Mouse (Mus musculus): ENCODE data around the gene Iqch.

Iqch gene

DNA sequence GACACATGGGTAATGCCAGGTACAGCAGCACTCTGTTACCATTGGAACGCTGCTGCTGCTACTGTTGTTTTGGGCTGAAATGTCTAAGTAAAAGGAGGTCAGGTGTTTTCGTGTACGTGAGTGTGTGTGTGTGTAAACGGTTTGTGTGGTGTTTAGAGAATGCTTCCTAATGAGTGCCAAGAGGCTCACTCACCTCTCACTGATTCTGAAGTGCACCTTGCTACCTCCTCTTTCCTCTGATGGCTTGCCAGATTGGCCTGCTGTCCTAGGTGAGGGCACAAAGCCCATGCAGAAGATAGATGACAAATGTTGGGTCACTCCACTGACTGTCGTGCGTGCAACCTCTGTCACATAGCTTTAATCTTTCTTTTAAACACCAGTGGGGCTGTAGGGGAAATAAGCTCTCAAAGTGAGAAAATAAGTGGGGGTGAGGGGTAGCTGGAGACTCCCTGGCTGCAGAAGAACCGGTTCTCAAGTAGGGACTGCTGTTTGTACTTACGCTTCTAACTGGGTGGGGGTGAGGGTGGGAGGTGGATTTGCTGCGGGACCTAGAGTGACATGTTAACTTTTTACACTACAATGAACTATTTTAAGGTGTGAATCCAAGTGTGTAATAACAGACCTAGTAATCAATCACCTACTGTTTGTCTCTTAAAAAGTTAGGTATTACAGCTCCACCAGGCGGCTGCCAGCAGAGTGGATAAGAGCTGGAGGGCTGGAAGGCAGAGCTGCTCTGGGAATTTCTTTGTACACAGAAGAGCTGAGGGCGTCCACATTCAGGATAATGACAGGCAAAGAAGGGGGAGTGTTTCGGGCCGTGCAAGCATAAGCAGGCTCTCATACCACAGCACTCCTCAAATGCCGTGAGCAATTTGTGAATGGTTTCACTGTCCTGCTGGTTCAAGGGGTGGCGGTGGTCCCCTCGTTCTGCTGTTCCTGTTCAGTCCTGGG lies 10.5 kb upstream of the Iqch start:
- no peak for DNase-seq (ENCODE audit: low spot score in 2 of 2)

DNA sequence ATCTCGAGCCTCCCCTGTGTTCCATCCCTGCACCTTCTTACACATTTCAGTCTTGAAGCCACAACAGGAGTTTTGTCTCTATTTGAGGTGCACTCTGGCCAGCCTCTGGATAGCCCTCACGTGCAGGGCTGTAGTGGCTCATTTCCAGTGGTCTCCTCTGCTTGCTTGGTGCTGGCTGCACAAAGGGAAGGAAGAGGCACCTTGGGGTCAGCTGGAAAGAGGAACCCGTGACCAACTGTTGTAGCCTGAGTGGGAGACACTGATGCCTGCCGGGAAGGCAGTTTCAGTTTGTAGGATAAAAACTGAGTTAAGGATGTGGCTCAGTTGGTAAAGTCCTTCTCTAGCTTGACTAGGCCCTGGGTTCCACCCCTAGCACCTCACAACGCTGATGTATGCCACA lies 9.7 kb upstream of the Iqch start:
- DNase-seq (ENCODE audit: low spot score in 2 of 2), result no peak

DNA sequence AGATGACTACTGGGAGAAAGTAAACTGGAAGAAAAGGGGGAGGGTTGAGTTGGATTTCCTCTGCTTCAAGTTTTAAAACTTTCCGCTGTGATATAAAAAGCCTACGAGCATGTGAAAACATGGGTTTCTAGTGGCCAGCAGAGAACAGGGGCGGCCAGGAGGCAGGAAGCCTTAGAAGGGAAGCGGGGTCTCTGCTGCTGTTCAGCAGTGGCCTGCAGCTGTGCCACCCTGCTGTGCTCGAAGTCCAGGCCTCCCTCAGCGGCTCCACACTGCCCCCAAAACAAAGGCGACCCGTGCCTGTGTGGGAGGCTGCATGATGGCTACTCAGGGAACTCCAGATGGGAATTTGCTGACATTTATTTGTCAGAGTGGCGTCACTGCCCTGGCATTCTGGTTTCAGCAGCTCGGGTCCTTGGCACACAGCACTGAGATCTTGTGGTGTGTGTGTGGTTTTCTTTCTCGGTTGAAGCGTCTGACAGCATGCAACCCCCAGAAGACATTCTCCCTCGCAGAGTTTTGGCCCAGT lies 8.6 kb upstream of the Iqch start:
- DNase-seq (ENCODE audit: low spot score in 2 of 2), result peak in 1 of 2 experiments; percentile 37

DNA sequence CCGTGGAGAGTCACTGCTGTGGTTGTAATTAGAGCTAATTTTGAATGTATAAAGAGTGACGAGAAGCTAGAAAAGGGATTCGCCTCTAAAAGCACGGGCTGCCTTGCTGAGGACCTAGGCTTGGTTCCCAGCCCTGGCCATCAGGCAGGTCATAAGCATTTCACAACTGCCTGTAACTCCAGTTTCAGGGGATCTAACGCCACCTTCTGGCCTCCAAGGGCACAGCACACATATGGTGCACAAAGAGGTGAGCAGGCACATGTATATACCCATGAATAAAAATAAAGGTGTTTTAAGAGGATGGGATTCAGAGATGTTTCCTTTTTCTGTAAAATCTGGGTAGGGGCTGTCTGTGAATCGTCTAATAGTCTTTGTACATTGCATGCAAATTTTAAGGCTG lies 7.9 kb upstream of the Iqch start:
- no peak for DNase-seq (ENCODE audit: low spot score in 2 of 2)

GRCm38 (mm10) chr9:63609776-63610175 lies 7.5 kb upstream of the Iqch start:
- no peak for DNase-seq (ENCODE audit: low spot score in 2 of 2)

DNA sequence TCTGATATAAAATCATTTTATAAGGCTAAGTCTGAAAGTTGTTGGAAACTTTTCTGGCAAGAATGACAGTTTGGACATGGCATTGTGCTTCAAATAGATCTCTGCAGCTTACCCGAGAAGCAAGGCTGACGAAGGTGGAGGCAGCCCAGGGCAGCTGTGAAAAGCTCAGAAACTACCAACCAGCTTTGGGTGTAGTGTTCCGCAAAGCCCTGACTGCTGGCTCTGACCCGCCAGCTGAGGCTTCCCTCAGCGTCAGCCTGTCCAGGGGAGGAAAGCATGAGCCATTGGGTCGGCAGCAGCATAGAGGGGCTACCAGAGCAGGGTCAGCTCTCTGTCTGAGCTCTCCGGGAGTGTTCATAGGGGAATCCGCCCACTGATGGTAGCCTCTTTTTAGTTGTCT lies 7.0 kb upstream of the Iqch start:
- no peak for DNase-seq (ENCODE audit: low spot score in 2 of 2)

- no peak for DNase-seq (ENCODE audit: low spot score in 2 of 2)
Observed at GRCm38 (mm10) chr9:63608006-63608405, 5.7 kb upstream of the Iqch start.

- no peak for DNase-seq (ENCODE audit: low spot score in 2 of 2)
Observed at GRCm38 (mm10) chr9:63606594-63606993, 4.3 kb upstream of the Iqch start.

DNA sequence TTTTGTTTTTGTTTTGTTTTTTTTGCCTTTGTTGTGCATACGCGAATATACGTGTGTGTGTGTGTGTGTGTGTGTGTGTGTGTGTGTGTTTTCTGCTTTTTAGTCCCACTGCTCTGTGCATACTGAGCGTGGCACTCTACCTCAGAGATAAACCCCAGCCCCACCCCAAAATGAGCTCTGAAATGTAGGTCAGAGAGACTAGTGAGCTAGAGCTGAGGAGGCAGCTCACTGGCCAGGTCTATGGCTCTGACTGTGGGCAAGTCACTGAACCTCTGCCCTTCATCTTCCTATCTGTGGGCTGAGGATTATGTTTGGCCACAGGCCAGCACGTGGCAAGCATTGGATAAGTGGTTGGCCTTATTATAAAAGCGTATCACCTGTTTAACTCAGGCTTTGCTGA lies 1.6 kb upstream of the Iqch start:
- DNase-seq (ENCODE audit: low spot score in 2 of 2), result no peak

DNA sequence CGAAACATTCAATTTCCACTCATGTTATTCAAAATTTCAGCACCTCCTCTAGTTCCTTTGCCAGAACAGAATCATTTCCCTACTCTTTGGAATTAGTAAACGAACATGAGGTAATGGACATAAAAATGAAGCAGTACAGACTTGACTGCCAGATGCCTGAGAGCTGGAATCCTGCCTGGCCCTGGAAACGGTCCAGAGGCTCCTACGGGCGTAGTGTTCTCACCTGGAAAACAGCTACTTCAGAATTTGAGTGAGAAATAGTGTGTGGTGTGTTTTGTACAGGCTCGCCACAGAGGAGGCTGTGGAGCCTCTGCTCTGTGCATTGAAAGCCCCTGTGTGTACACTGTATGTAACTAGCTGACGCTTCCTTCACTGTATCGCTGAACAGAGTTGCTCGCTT lies 5.6 kb downstream of the Iqch start:
- DNase-seq (ENCODE audit: low spot score in 2 of 2), result no peak

- DNase-seq (ENCODE audit: low spot score in 2 of 2), result no peak
Observed at GRCm38 (mm10) chr9:63595652-63596051, 6.6 kb downstream of the Iqch start.

- no peak for DNase-seq (ENCODE audit: low spot score in 2 of 2)
Observed at GRCm38 (mm10) chr9:63595032-63595431, 7.3 kb downstream of the Iqch start.

- DNase-seq (ENCODE audit: low spot score in 2 of 2), result no peak
Observed at GRCm38 (mm10) chr9:63591661-63592256, 10.5 kb downstream of the Iqch start.

- no peak for DNase-seq (ENCODE audit: low spot score in 2 of 2)
Observed at GRCm38 (mm10) chr9:63590592-63590991, 11.7 kb downstream of the Iqch start.

GRCm38 (mm10) chr9:63589209-63589608 lies 13.1 kb downstream of the Iqch start:
- DNase-seq (ENCODE audit: low spot score in 2 of 2), result no peak

DNA sequence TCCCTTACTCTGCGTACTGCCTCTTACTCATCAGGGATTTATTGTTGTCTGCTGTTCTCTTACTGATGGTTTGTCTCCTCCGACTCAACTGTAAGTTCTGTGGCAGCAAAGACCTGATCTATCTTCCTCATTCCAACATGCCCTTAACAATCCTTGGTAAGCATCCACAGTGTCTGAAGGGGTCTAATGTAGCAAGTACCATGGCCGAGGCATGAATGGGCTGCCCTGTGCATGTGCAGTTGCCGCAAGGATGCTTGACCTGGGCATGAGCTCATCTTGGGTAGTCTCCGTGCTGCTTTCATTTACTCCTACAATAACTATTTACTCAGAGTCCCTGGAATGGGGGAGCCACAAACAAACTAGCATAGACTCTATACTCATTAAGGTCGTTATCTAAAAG lies 17.0 kb downstream of the Iqch start:
- no peak for DNase-seq (ENCODE audit: low spot score in 2 of 2)

DNA sequence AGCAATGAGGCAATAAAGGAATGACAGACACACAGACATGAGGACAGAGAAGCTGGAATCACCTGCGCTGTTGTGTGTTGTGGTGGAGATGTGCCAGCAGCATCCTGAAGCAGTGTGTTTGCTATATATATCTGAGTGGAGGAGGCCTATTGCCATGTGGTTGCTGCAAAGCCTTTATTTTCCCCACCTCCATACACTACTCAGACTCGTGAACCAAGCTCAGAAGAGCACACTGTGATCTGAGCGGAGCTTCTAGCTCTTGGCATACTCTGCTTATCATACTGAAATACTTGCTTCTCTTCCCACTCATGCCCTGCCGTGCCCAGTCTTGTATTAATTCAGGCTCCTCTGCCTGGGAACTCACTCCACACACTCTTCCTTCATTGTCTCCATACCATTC lies 20.5 kb downstream of the Iqch start:
- DNase-seq (ENCODE audit: low spot score in 2 of 2), result no peak

GRCm38 (mm10) chr9:63580046-63580445 lies 22.2 kb downstream of the Iqch start:
- no peak for DNase-seq (ENCODE audit: low spot score in 2 of 2)

DNA sequence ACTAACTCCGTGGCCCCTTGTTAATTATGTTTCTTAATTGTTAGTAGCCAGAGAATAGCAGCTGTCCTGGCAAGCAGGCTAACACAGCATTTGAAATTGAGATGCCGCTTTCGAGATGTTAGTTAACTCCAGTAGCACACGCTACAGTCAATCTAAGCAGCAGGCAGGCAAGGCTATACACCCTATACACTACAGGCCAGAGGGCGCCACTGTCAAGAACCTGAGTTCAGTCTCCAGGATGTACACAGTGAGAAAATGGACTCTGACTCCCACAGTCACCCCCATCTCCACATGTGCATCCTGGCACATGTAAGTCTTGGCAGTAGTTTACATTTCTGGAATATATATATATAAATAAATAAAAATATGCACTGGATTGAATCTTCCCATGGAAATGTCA lies 22.6 kb downstream of the Iqch start:
- DNase-seq (ENCODE audit: low spot score in 2 of 2), result no peak

GRCm38 (mm10) chr9:63577469-63577868 lies 24.8 kb downstream of the Iqch start:
- no peak for DNase-seq (ENCODE audit: low spot score in 2 of 2)

DNA sequence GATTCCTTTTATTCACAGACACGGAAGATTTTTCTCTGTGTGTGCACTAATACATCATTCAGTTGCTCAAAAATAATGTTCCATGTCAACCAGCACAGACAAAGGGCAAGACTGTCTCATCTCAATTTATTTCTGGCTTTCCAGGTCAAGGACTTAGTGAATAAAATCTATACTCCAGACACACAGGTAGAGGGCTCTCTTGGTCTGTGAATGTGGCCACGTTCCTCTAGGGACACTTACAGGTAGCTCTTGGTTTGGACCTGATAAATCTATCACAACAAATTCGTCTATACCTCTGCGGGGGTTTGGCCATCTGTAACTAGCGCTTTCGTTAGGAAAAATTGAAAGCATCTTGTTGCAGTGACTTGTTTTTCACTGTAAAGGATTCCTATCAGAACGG lies 29.4 kb downstream of the Iqch start:
- no peak for DNase-seq (ENCODE audit: low spot score in 2 of 2)

DNA sequence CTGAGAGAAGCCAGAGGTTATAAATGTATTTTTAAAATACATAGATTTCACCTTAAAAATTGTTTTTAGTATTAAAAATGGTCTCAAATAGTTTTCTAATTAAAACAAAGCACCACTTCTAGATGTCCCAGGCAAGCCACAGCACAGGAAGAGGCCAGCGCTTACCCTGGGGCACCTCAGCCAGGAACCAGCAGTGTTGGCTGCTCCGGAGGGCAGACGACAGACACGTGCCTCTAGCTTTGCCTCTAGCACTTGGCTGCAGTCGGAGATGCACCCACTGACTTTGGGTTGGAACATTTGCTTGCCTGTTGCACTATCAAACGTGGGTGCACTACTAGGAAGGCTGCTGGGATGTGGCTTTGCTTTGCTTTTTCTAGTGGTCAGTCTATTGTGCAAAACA lies 30.4 kb downstream of the Iqch start:
- no peak for DNase-seq (ENCODE audit: low spot score in 2 of 2)

DNA sequence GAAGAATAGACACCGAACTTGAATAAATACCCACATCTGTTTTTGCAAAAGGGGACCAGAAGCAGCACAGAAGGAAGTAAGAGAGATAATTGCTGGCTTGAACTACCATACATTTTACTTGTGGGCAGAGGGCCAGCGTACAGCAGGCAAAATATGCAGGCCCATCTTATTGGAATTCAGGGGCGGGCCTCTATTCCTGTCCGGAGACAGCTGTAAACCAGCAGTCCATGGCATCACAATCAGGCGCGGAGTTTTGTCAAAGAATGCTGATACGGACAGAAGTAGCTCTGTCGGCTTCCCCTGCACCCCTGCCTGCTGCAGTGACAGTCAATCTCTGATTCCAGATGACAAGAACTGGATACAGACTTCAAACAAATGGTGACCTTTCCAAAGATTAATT lies 33.5 kb downstream of the Iqch start:
- no peak for DNase-seq (ENCODE audit: low spot score in 2 of 2)
